Mouse (Mus musculus): Measurements from ENCODE around the gene Ripk4. TPM values are rescaled to one million over a fixed set of nuclear protein-coding genes. Genes with fewer than 3 reads are reported as not detected.

Gene Ripk4
- total RNA-seq, 1 experiment = 8.0 TPM

GRCm38 (mm10) chr16:97734760-97735322, 28.7 kb downstream of the Ripk4 start:
- TF ChIP-seq ZC3H11A (IDR thresholded peaks at IDR 0.05; ENCODE audit: borderline replicate concordance, low read depth, low read length) (no peak), ZNF384 (IDR thresholded peaks at IDR 0.05; ENCODE audit: low read depth, low read length) (no peak), MAFK (IDR thresholded peaks at IDR 0.05; ENCODE audit: insufficient read depth, low read depth, low read length) (no peak), HCFC1 (IDR thresholded peaks at IDR 0.05; ENCODE audit: borderline replicate concordance, insufficient read depth, low read length) (no peak), CHD2 (IDR thresholded peaks at IDR 0.05; ENCODE audit: low read depth, low read length) (no peak)

GRCm38 (mm10) chr16:97733599-97733998, 30.0 kb downstream of the Ripk4 start:
- H3K27ac ChIP-seq (ENCODE audit: insufficient read depth, low read depth, low read length, poor library complexity, severe bottlenecking) = no peak overlapping the region
- no peaks in the 10 kb centered on the region for H3K4me1 ChIP-seq (ENCODE audit: control insufficient read depth in 2 of 2, insufficient read depth in 2 of 2, low read length in 2 of 2, poor library complexity in 1 of 2)
- H3K9ac ChIP-seq (ENCODE audit: insufficient read depth, low read depth, low read length, poor library complexity, severe bottlenecking) = no peak overlapping the region
- TF ChIP-seq ZNF384 (IDR thresholded peaks at IDR 0.05; ENCODE audit: low read depth, low read length) (no peak), CHD2 (IDR thresholded peaks at IDR 0.05; ENCODE audit: low read depth, low read length) (no peak), ZC3H11A (IDR thresholded peaks at IDR 0.05; ENCODE audit: borderline replicate concordance, low read depth, low read length) (no peak), HCFC1 (IDR thresholded peaks at IDR 0.05; ENCODE audit: borderline replicate concordance, insufficient read depth, low read length) (no peak), MAFK (IDR thresholded peaks at IDR 0.05; ENCODE audit: insufficient read depth, low read depth, low read length) (no peak)
- no peak for DNase-seq (ENCODE audit: low read depth, low spot score)
- in situ Hi-C loops (cut with MboI; ENCODE audit: low sequenced_read_pairs in 2 of 2, unreplicated experiment in 2 of 2) = no loop called here
- no peaks in the 10 kb centered on the region for H3K36me3 ChIP-seq (ENCODE audit: control insufficient read depth, insufficient read depth, low read length, poor library complexity, severe bottlenecking)
- H3K4me3 ChIP-seq (ENCODE audit: insufficient read depth in 1 of 2, low read depth in 1 of 2, low read length in 2 of 2, poor library complexity in 1 of 2, severe bottlenecking in 1 of 2) = no peak overlapping the region
- H3K9me3 ChIP-seq (ENCODE audit: control insufficient read depth, insufficient read depth, low read depth, low read length) = no peaks in the 10 kb centered on the region

More at GRCm38 (mm10) chr16:97734760-97735322, 28.7 kb downstream of the Ripk4 start:
- in situ Hi-C loops (cut with MboI; ENCODE audit: low sequenced_read_pairs in 2 of 2, unreplicated experiment in 2 of 2) = no loop called here
- H3K4me1 ChIP-seq (ENCODE audit: control insufficient read depth in 2 of 2, insufficient read depth in 2 of 2, low read length in 2 of 2, poor library complexity in 1 of 2) = no peaks in the 10 kb centered on the region
- no peak for DNase-seq (ENCODE audit: low read depth, low spot score)
- no peaks in the 10 kb centered on the region for H3K36me3 ChIP-seq (ENCODE audit: control insufficient read depth, insufficient read depth, low read length, poor library complexity, severe bottlenecking)
- no peak overlapping the region for H3K27ac ChIP-seq (ENCODE audit: insufficient read depth, low read depth, low read length, poor library complexity, severe bottlenecking)
- H3K9ac ChIP-seq (ENCODE audit: insufficient read depth, low read depth, low read length, poor library complexity, severe bottlenecking) = no peak overlapping the region
- no peak overlapping the region for H3K4me3 ChIP-seq (ENCODE audit: insufficient read depth in 1 of 2, low read depth in 1 of 2, low read length in 2 of 2, poor library complexity in 1 of 2, severe bottlenecking in 1 of 2)
- H3K9me3 ChIP-seq (ENCODE audit: control insufficient read depth, insufficient read depth, low read depth, low read length) = no peaks in the 10 kb centered on the region

GRCm38 (mm10) chr16:97730321-97730720, 33.3 kb downstream of the Ripk4 start:
- no peak for TF ChIP-seq MAFK (IDR thresholded peaks at IDR 0.05; ENCODE audit: insufficient read depth, low read depth, low read length)
- TF ChIP-seq ZNF384 (IDR thresholded peaks at IDR 0.05; ENCODE audit: low read depth, low read length) = no peak
- no peak for TF ChIP-seq HCFC1 (IDR thresholded peaks at IDR 0.05; ENCODE audit: borderline replicate concordance, insufficient read depth, low read length)
- TF ChIP-seq ZC3H11A (IDR thresholded peaks at IDR 0.05; ENCODE audit: borderline replicate concordance, low read depth, low read length) = no peak
- TF ChIP-seq CHD2 (IDR thresholded peaks at IDR 0.05; ENCODE audit: low read depth, low read length) = no peak
- in situ Hi-C loops (cut with MboI; ENCODE audit: low sequenced_read_pairs in 2 of 2, unreplicated experiment in 2 of 2) = no loop called here
- Histone ChIP-seq H3K27ac (ENCODE audit: insufficient read depth, low read depth, low read length, poor library complexity, severe bottlenecking) (no peak overlapping the region), H3K36me3 (ENCODE audit: control insufficient read depth, insufficient read depth, low read length, poor library complexity, severe bottlenecking) (no peaks in the 10 kb centered on the region), H3K4me1 (ENCODE audit: control insufficient read depth in 2 of 2, insufficient read depth in 2 of 2, low read length in 2 of 2, poor library complexity in 1 of 2) (0 out of 4 replicates have a peak, but pooled peaks cover 0 to 2% of the 10 kb centered on the region in 2 experiments), H3K9me3 (ENCODE audit: control insufficient read depth, insufficient read depth, low read depth, low read length) (no peaks in the 10 kb centered on the region), H3K4me3 (ENCODE audit: insufficient read depth in 1 of 2, low read depth in 1 of 2, low read length in 2 of 2, poor library complexity in 1 of 2, severe bottlenecking in 1 of 2) (no peak overlapping the region), H3K9ac (ENCODE audit: insufficient read depth, low read depth, low read length, poor library complexity, severe bottlenecking) (no peak overlapping the region)
- no peak for DNase-seq (ENCODE audit: low read depth, low spot score)

GRCm38 (mm10) chr16:97726436-97726835, 37.2 kb downstream of the Ripk4 start:
- no peak for DNase-seq (ENCODE audit: low read depth, low spot score)
- Histone ChIP-seq H3K4me3 (ENCODE audit: insufficient read depth in 1 of 2, low read depth in 1 of 2, low read length in 2 of 2, poor library complexity in 1 of 2, severe bottlenecking in 1 of 2) (no peak overlapping the region), H3K36me3 (ENCODE audit: control insufficient read depth, insufficient read depth, low read length, poor library complexity, severe bottlenecking) (no peaks in the 10 kb centered on the region), H3K9me3 (ENCODE audit: control insufficient read depth, insufficient read depth, low read depth, low read length) (no peaks in the 10 kb centered on the region), H3K9ac (ENCODE audit: insufficient read depth, low read depth, low read length, poor library complexity, severe bottlenecking) (no peak overlapping the region), H3K4me1 (ENCODE audit: control insufficient read depth in 2 of 2, insufficient read depth in 2 of 2, low read length in 2 of 2, poor library complexity in 1 of 2) (0 out of 4 replicates have a peak, but pooled peaks cover 0 to 2% of the 10 kb centered on the region in 2 experiments), H3K27ac (ENCODE audit: insufficient read depth, low read depth, low read length, poor library complexity, severe bottlenecking) (no peak overlapping the region)
- TF ChIP-seq MAFK (IDR thresholded peaks at IDR 0.05; ENCODE audit: insufficient read depth, low read depth, low read length) (no peak), ZNF384 (IDR thresholded peaks at IDR 0.05; ENCODE audit: low read depth, low read length) (no peak), CHD2 (IDR thresholded peaks at IDR 0.05; ENCODE audit: low read depth, low read length) (no peak), HCFC1 (IDR thresholded peaks at IDR 0.05; ENCODE audit: borderline replicate concordance, insufficient read depth, low read length) (no peak)
- in situ Hi-C loops (cut with MboI; ENCODE audit: low sequenced_read_pairs in 2 of 2, unreplicated experiment in 2 of 2) = no loop called here

Data from ES-E14 (cell line).